Mouse (Mus musculus) erythroid progenitor cell, adult 5-6 weeks (primary cell): Measurements from ENCODE around the gene Chn2. TPM values are rescaled to one million over a fixed set of nuclear protein-coding genes. Genes with fewer than 3 reads are reported as not detected.

Source experiments
- ATAC-seq: replicated peaks from 2 replicates; pipeline ENCODE4 v1.8.0; 2016; ENCODE audit warnings: moderate number of reproducible peaks, mild to moderate bottlenecking, moderate TSS enrichment, inconsistent platforms; ENCODE audit not compliant: poor library complexity, low FRiP score, severe bottlenecking
- total RNA-seq, 2 experiments: library from RNA; stranded (forward) in 1 of 2; stranded (reverse) in 1 of 2; fragments of 150-400 nt in 1 of 2; fragments of 186-747, 209-891 nt in 1 of 2; gene quantifications; 2 replicates each; pipeline versions ENCODE4 v1.2.3 to v1.2.4; 2015 to 2017; ENCODE audit warnings: low replicate concordance in 2 of 2

Gene Chn2
- total RNA-seq, 2 experiments from 2014 or later, result 4.8 to 6.7 TPM

DNA sequence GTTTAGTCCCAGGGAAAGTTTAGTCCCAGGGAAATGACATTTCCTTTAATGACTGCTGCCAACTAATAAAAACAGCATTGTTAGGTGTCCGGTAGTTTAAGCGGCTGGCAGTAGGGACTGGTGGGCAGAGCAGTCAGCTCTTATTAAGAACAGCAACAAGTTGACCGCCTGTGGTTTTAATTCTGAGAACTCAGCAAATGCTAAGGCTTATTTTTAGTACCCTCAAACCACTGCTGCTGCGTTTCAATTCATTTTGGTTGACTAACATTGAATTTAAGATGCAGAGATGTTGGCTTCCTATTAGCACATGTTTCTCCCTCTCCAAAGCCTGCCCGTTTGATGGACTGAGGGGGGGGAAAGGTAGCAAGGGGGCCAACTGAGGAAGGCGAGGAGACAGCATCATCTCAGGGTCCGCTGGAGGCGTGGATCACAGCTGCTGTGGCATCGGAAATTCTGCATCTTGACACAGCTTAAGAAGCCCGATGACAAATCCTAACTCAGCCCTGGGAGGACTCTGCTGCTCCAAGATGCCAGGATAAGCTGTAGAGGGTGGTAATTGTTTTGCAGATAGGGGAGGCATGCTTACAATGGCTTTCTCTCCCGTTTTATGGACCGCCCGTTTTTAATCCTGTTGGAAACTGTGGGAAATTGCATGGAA, 2.2 kb downstream of the Chn2 start:
- ATAC-seq, result no peak

DNA sequence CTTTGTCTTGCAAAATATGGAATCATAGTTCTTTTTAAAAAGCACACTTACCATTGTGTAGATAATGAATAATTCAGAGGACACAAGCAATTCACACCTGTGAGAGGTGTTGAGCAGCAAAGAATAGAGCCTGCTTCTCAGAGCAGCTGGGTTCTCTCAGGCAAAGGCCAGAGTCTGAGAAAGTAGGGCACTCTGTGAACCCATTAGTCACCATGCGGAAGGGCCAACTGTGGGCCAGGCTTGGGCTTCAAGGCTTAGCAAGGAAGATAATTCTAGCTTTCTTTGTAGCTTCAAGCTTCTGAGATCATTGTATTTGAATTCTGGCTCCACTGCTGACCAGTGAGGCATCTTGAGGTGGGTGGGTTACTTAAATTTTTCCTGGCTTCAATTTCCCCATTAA, 2.8 kb downstream of the Chn2 start:
- ATAC-seq, result no peak

DNA sequence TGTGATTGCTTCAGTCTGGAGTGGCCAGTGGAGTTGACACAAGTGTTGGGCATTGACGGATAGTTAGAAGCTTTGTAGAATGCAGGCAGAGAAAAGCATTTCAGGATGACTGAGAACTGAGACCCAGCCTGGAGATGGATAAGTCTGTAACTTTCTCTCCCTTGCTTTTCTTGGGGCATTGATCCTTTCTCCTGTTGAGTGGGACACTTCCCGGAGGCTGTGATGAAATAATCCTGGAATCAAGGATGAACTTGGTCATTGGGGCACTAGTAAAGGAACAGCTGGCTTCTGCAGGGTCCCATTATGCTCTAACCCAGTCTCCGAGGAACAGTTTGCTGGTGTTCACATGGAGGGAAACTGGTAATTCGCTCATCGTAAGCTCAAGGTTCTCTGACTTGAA, 4.2 kb downstream of the Chn2 start:
- no peak for ATAC-seq

DNA sequence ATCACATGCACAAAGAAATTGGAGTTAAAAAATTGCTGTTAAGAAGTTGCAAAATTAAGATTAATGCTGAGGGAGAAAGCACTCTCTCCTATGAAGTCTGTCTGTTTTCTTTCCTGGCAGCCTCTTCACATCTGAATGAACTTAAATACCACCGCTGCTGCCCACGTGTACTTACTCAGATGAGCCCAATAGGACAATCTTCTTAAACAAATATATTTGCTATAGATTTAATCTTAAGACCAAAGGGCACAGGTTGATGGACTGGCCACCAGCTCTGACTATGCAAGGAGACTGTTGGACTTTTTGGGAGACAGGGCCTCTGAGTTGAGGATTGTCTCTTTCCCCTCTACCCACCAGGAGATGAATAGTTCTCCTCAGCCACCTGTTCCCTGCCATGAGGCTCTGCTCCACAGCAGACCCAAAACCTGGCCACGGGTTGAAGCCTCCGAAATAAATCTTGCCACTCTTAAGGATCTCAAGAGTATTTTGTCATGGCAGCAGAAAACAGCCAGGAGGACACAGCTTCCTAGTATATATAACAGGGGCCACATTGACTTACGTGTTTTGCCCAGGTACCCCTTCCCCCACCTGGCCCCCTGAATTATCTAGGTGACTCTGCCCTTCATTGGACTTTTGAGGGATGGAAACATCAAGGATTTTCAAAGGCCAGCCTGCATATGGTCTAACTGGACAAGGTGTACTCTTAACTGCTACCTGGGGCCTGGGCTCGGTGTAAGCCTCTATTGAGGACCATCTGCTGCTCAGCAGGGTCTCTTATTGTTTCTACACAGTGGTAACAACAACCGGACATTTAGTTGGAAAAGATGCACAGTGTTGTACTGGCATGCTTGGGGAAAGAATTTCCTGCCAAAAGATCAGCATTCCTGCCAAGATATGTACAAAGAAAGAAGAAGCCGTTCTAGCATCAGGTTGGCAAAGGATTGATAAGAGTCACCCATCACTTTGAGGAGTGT, 6.7 kb downstream of the Chn2 start:
- no peak for ATAC-seq

DNA sequence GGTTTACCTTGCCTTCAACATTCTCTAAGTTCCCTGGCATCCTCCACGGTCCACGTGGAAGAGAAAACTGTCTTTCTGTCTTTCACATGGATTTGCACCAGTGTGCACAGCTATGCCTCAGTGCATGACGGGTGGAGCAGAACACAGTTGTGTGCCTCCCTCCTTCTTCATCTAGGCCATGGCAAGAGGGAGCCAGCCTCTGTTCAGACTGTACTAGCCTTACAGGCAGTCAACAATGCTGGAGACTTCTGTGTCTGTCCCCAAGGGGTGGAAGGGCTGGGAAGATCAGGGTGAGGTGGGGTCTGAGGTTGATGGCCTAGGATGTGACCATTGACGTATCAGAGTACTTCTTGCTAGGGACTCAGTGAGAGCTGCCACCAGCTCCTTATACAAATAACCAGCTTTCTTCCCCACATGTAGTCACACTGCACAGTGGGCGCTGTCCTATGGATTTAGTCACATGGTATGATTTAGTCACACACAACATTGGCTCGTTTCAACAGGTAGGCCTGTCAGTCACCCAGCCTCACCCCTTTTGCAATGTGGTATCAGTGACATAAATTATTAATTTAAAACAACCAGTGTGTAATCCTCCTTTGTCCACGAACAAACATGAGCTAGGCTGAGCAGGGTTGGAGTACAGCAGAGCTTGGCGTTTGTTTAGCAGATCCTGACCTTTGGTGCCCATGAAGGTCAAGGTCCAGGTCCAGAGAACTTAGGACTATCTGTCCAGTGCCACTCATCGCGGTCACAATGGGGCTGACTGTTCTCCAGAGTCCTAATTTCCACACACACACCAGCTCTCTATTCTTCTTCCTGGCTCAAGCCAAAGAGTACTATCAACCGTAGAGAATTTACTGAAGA, 7.8 kb downstream of the Chn2 start:
- ATAC-seq, result no peak

DNA sequence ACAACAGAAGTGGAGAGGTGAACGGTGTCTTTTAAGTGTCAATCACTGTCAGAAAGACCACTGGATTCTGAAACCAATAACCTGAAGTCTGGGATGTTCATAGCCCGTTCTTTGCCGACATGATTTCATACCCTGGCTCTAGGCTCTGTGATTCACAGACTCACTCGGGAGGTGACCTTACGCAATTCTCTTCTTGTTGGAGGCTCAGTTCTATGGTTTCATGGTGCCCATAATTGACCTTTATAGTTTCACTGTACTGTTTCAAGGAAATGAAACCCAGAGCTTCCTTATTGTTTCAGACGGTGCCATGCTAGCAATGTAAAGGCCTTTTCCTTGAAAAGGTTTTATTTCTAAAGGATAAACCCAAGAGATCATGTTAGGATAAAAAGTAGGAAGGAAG, 9.4 kb downstream of the Chn2 start:
- no peak for ATAC-seq

DNA sequence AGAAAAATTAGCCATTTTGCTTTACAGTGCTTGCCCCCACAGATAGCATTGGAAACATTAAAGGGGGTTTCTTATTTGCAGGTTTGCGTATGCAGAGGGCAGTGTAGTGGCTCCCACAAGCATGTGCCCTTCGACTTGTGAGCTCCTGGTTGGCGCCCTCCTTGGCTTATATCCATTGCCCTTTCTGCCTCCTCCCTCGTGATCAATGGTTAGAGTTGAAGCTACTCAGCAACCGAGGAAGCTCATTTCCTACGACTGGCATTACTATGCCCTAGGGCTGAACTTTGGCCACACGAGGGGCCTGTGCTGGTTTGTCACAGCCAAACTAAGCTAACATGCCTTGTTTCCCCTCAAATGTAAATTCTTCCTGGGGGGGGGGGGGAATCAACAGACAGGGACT, 11.8 kb downstream of the Chn2 start:
- no peak for ATAC-seq

DNA sequence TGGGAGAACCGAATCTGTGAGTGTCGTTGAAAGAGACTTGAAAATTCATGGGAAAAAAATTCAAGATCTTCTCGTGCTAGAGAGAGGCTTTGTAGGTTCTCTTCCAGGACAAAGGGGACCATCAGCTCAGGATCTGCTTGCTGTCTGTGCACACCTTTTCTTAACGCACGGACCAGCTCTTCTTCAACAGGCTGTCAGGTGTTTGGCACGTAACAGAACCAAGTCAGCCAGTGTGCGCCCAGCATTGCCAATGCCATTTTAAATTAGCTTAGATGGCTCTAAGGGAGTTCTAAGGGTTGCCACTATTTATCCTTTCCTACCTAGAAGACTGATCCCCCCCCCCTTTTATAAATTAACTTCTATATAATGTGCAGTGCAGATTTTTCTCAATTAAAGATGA, 12.8 kb downstream of the Chn2 start:
- ATAC-seq, result no peak

DNA sequence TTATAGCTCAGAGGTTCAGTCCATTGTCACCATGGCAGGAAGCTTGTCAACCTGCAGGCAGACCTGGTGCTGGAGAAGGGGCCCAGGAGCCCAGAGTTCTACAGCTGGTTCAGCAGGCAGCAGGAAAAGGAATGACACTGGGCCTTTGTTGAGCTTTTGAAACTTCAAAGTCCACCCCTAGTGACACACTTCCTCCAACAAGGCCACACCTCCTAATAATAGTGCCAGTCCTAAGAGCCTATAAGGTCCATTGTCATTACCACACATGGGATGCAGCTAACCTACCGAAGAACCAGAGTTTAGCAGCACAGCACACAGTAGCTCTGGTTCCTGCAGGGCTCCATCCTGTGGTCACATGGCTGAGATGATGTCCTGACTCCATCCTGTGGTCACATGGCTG, 13.3 kb downstream of the Chn2 start:
- no peak for ATAC-seq

DNA sequence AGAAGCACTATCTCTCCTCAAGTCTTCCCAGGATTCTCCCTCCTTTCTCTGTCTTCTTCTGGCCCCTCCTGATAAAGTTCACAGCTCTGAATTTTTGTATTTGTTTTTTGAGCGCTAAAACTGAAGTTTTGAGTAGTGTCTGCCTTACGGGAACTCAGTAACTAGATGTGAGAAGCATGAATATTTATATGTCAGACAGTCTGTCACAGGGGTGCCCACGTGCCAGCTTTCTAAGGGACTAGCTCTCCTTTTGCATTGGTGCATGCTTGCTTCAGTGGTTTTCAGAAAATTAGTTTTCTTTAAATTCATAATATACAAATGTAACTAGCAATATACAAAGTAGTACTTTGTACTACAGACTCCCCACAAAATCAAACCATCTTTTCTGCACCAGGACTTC, 14.0 kb downstream of the Chn2 start:
- ATAC-seq, result no peak

DNA sequence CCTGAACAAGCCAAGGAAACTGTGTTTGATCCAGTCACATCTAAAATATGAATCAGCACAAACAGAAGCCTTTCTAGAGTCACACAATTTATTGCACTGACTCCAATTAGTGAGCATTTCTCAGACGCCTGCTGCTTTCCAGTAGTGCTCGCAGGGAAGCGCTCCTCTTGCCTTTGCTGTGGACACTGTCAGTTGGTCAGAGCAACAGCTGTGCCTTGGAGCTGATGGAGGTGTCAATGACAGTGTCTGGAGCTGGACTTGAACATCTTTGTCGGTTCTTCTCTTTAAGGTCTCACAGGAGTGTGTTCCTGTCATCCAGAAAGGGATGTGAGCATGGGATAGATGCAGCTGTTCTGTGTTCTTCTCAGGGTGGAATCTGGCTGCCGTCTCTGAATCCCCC, 16.0 kb downstream of the Chn2 start:
- ATAC-seq, result no peak

DNA sequence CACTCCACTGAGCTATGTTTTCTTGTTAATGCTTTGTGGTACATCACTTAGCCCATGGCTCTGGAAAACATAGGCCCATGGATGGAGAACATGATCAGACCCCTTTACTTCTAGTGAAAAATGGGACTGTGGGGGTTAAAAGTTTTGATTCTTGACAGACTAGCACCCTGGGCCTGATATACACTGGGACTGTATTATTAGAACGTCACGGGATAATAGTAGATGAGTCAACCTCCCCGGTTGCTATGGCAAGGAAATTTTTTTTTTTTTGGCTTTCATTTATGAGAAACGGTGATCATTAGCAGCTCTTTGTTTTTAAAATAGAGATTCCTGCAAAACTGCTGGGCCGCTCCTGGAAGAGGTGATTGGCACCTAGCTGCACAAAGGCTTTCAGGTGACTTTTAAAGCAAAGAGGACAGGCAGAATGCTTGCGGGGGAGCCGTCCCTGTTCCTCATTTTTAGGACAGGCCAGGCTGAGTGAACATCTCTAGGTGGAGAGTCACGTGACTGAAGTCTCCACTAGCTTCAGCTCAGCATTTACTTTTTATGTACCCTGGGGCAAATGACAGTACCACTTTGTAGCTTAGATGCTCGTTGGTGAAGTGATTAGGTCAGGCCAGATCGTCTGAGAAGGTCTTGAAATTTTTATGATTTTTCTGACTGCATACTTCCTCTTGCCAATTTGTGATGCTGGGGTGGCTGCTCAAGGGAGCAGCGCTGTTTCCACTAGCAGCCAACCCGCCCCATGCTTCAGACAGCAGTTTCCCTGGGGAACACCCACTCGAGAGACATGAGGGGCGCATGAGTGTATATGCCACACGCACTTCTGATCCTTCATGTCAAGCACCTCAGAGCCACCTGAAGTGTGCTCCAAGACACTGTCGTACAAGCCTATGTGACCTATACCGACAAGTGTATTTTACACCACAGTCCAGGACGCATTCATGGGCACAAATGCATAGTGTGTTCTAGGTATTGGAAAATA, 17.5 kb downstream of the Chn2 start:
- no peak for ATAC-seq

DNA sequence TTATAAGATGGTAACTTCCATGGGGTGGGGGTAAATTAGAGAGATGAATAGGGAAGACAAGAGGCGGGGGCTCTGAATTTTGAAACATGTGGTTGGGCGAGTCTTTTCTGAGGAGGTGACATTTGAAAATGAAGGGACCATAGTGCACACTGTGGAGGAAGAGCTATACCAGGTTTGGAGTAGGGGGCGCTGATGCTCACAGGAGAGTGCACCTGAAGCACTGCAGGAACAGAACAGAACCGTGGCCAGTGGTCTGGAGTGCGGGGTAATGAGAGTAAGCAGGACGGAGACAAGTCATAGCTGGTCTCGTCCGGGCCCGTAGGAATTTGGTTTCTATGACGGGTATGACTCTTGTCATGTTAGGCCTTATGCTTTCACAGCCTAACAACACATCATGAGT, 18.3 kb downstream of the Chn2 start:
- no peak for ATAC-seq

DNA sequence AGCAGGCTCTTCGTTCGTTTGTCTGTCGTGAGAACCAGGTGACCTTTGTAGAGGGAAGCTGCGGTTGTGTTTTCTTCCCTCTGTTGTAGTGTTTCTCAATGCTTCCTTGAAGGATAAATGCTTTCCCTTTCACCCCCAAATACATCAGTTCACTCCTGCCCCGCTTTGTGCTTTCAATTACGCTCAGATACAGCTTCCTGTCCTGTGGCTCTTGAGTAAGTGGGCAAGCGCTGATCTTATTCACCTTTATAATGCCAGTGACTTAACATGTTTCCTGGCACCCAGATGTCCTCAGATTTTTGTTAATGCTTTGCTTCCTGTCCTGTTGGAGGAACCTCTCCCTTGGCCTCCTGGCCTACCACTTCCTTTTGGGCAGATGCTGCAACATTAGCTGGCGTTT, 19.5 kb downstream of the Chn2 start:
- ATAC-seq, result no peak

DNA sequence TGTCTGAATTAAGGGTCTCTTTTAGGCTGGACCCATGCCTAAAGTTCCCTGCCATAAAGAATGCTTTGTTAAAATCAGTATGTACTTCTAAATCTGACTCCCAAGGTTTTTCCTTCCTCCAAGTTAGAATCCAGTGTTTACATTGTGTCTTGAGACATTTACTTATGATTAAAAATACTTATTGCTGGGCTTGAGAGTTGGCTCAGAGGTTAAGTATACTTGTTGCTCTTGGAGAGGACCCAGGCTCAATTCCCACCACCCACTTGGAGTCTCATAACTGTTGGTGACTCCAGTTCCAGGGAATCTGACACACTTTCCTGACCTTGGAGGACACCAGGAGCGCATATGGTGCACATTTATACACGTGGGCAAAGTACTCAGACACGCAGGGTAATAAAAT, 20.9 kb downstream of the Chn2 start:
- no peak for ATAC-seq

DNA sequence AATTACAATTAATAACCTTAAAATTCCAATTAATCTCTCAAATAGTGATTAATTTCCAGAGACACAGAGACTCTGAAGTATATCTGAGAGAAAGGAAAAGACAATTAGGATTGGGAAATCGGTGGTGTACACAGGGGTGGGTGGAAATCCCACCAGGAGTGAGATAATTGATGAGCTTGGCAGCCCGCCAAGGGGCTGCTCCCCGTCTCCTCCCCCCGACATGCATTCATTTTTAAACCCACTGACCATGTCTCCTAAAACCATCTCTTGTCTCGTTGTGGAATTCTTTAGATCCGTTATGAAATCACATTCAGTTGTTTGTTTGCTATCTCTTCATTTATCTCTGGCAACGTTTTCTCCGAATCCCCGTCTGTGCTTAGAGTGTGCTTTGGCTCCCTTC, 22.0 kb downstream of the Chn2 start:
- no peak for ATAC-seq

DNA sequence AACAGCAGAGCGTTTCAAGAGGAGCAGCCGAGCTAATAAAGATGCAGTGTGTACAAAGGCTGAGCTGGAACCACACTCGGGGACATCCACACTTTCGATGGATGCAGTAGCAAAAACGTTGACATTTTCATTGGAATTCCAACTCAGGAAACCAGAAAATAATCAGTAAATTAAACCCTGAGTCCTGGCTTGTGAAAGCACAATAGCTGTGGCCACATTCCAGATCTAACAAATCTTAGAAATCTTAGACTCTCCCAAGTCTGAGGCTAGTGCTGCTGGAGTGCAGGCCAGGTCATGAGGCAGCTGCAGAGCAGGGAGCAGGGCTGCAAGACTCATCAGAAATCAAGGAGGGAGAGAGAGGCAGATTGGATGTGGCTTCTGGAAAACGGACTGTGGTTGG, 24.5 kb downstream of the Chn2 start:
- no peak for ATAC-seq

DNA sequence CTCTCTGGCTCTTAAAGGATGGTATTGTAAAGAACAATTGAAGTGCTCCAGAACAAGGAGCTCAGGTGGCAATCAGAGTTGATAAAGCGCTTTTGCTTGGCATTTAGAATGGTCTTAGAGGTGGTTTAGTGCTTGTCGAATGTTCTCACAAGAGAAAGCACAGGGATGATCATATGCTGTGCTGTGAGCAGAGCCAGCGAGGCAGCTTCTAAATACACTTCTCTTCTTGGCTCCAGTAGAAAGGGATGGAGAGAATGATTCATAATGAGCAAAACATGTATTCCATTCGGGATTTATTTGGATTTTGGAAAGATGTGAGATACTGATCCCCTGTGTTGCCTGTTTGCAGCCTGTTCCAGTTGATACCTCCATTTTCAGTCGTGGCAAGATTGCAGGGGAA, 28.0 kb downstream of the Chn2 start:
- ATAC-seq, result no peak

DNA sequence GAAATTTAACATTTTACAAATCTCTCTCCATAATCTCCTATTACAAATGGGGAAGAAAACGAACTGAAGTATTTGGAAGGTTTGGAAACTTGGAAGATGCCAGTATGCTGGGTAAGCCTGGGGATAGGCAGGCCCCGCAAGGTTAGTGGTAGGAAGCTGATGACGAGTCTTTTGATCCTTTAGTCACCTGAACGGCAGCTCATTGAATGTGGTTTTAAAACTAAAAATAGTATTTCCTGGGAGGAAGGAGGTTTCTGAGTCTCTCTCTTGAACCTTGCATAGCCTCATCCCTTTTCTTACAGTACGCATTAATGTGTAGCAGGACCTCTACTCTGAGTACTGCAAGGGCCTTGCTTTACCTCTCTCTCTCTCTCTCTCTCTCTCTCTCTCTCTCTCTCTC, 29.5 kb downstream of the Chn2 start:
- ATAC-seq, result no peak
